Mouse (Mus musculus) urinary bladder, adult 2 months (tissue): Measurements from ENCODE around the gene Sord. TPM values are rescaled to one million over a fixed set of nuclear protein-coding genes. Genes with fewer than 3 reads are reported as not detected.

Experiments
- DNase-seq: peaks from one replicate; pipeline ENCODE4 v3.0.0; 2022; ENCODE audit warnings: low spot score
- polyA plus RNA-seq: library from polyadenylated mRNA; depleted of rRNA; stranded (reverse); fragments of >200 nt; gene quantifications from 2 replicates; pipeline ENCODE4 v1.2.3, GENCODE M21; 2012; rRNA removed

Gene Sord
- polyA plus RNA-seq, 1 experiment = 57.5 TPM

GRCm38 (mm10) chr2:122301921-122302573 is 67.5 kb downstream of the Sord start:
- no peak for DNase-seq

GRCm38 (mm10) chr2:122302574-122303241 is 68.2 kb downstream of the Sord start:
- no peak for DNase-seq

GRCm38 (mm10) chr2:122304544-122304943 is 70.0 kb downstream of the Sord start:
- DNase-seq = no peak

GRCm38 (mm10) chr2:122305097-122305892 is 70.7 kb downstream of the Sord start:
- no peak for DNase-seq

GRCm38 (mm10) chr2:122306184-122306583 is 71.6 kb downstream of the Sord start:
- no peak for DNase-seq

- DNase-seq = no peak
These were observed 75.1 kb downstream of the Sord start for GRCm38 (mm10) chr2:122309647-122310046.

GRCm38 (mm10) chr2:122311561-122311960 is 77.0 kb downstream of the Sord start:
- DNase-seq = no peak

- DNase-seq = peak; percentile 54
These were observed 78.3 kb downstream of the Sord start for GRCm38 (mm10) chr2:122312722-122313417.

- no peak for DNase-seq
These were observed 79.0 kb downstream of the Sord start, which contains the start of gene Duoxa1 for GRCm38 (mm10) chr2:122313536-122313935. Gene Duoxa1 (minus strand): TSS chr2:122313730.

Other genes with a start within 250 kb of the Sord start
- 14.8 and 15.3 TPM in 2 replicates for gene Eif3j1, start 206.2 kb upstream of the Sord start, polyA plus RNA-seq
- gene Spg11, start 116.4 kb upstream of the Sord start, polyA plus RNA-seq = 8.9 and 10.1 TPM in 2 replicates
- gene B2m, start 87.1 kb upstream of the Sord start, polyA plus RNA-seq = 721 and 902 TPM in 2 replicates
- gene Trim69, start 74.0 kb upstream of the Sord start, polyA plus RNA-seq = 0.04 and 0.06 TPM in 2 replicates
- not detected in 2 replicates for gene Patl2, start 48.6 kb upstream of the Sord start, polyA plus RNA-seq
- gene Terb2, start 48.5 kb upstream of the Sord start, polyA plus RNA-seq = not detected in 2 replicates
- 0.54 and 0.56 TPM in 2 replicates for gene Duox2, start 63.7 kb downstream of the Sord start, polyA plus RNA-seq
- 0.34 and 0.50 TPM in 2 replicates for gene Duoxa2, start 64.2 kb downstream of the Sord start, polyA plus RNA-seq
- 22.8 and 26.6 TPM in 2 replicates for gene Duoxa1, start 79.0 kb downstream of the Sord start, polyA plus RNA-seq
- 5.3 and 6.8 TPM in 2 replicates for gene Duox1, start 80.9 kb downstream of the Sord start, polyA plus RNA-seq
- 8.2 TPM in 2 replicates for gene Shf, start 134.4 kb downstream of the Sord start, polyA plus RNA-seq
- gene Slc28a2, start 191.7 kb downstream of the Sord start, polyA plus RNA-seq = 3.3 and 4.0 TPM in 2 replicates